Mouse (Mus musculus): ENCODE measurements around the gene Mmp28.
A peak's percentile ranks its signal among the peaks of the same experiment; 100 is the strongest.

The Mmp28 gene

DNA sequence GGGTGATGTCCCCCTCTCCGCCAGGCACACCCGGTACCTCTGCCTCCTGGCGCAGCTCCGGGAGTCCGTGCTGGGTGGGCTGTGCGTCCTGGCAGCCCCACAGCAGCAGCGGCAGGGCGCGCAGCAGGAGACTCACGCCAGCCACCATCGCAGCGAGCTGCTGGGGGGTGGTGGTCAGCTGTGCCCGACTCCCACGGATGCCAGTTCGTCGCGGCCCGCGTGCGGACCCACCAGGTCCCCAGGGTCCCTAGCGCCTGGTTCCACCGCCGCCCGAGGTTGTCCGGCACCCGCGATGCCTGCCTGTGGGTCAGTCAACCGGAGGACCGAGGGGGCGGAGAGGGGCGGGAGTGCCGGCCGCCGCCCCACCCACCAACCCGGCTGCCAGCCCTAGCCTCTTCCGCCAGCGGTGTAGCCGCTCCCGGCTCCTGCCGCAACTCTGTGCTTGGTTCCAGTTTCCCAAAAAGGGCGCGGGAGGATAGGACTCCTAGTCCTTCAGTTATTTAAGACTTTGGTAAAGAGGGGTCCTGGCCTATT is at the start of gene Mmp28:
Gene Mmp28 (minus strand): TSS at position 361 of the 534 bp plus-strand sequence.
- DNase-seq (ENCODE audit: low read depth), result peak; percentile 38

DNA sequence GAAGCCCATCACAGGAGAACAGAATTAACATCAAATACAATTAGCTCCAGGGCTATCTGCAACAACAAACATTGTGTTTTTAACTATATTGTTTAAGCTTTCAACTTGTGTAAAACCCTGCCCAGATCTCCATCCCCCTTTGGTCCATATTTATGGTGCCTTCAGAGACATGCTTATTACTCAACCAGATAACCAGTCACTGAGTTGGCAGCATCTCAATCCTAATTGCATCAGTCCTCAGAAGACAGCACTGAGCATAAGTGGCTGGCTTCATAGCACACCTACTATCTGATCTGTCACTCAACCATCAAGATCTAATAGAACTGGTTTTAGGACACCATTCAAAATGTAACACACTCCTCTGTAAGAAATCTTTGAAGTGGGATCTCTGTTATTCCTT is 46.6 kb upstream of the Mmp28 start:
- DNase-seq (ENCODE audit: low read depth), result no peak

DNA sequence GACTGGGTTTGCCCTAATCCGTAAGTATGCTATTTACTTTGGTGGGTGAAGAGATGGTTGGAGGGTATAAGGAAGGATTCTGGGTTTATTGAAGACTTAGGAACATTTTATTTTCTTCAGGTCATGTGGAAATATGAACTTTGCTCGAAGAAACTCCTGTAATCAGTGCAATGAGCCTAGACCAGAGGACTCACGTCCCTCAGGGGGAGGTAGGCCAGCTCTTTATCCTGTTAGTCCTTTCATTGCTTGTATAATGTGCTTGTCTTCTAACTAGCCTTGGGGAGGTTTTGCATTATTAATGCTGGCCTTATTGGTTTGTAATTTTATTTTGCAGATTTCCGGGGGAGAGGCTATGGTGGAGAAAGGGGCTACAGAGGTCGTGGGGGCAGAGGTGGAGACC is 41.4 kb upstream of the Mmp28 start:
- DNase-seq (ENCODE audit: low read depth), result no peak

DNA sequence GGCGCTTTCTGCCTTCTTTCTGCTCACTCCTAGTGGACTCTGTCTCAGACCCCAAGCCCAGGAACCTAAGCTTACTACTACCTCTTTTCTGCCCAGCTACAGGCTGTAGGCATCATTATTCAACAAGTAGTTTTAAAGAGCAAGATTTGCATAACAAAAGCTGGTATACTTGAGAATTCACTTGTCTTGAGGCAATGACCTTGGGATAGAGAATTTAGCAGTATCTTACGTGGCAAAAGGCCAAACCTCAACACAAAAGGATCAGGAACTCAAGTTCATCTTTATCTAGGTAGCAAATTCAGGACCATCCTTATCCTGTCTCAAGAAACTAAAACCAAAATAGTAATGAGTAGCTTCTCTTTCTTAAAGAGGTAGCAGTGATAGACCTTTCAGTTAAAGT is 32.7 kb upstream of the Mmp28 start:
- DNase-seq (ENCODE audit: low read depth), result peak; percentile 58

DNA sequence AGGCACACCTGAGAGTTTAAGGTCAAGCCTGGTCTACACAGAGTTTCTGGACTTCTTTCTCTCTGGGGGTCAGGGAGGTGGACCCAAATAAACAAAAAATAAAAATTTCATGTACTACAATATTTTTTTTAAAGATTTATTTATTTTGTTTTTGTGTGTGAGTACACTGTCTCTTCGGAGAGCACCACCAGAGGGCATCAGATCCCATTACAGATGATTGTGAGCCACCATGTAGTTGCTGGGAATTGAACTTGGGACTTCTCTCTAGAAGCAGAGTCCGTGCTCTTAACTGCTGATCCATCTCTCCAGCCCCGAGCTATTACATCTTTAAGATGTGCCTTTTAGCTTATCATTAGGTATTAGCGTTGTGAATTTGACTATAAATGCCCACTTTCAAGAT is 28.6 kb upstream of the Mmp28 start:
- peak; percentile 48 for DNase-seq (ENCODE audit: low read depth)

DNA sequence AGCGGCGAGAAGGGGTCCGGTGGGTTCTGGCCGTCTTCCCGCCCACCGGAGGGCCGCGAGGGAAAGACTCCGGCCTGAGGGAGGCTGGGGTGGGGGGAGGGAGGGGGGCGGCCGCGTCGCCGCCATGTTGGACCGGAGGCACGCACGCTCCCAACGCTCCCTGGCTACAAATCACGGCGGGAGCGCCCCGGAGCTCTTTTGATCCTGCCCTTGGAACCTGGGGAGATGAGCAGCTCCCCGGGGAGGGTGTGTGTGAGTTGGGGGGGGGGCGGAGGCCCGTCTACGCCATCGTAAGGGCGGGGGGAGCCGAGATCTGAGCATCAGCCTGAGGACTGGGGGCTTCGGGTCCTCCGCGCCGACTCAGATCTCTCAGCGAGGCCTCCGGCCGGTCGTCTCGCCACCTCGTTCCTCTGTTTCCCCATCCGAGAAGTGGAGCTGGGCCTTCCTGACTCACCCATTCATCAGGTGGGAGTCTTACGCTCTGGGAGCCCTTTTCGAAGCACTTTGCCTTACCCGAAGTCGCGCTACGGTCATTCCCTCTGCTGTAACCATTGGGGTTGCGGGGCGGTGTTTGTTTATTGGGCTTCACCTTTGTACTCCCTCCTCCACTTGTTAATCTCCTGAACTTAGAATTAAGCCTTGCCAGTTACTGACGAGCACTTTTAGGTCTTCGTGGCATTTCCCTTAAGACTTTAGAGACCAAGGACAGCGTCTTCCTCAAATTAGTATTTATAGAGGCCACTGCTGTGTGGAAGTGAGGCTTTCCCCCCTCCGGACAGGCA is 10.6 kb upstream of the Mmp28 start:
- DNase-seq (ENCODE audit: low read depth), result peak; percentile 51

DNA sequence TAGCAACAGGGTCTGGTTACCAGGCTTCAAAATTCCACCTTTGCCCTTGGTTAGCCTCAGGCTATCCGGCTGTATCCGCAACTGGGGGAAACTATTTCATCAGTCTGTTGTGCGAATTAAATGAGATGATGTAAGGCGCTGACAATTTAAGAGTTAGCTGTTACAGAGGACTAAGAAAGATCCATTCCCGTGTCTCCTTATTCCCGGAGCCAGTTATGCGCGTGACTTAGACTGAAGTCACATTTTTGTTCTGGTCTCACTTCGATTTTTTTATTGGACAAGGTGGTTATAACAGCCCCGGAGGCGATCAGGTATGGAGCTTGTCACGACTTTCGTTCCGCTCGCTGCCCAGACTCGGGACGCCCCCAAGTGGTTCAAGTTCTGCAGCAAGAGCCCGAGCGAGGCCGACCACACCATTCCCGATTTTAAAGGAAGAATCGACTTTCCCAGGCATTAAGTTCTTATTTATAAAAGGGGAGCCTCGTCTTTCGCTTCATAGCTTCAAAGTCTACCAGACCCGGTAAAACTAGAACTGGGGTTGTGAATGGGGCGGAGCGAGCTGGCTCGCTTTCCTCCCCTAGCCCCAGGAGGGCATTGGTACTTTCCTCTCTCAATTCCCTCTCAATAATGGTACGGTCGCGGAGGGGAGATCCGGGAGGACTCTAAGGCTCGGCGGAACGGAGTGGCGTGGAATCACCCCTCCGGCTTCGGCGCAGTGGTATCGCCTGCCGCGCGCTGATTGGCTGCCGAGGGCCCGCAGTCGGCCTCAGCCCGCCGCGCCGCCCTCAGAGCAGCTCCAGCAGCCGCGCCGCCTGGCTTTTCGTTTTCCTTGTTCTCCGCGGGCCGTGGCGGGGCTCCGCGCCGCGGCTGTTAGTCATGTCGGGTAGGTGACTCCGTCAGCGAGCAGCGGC is 9.7 kb upstream of the Mmp28 start, which contains the start of gene Taf15:
Gene Taf15 (plus strand): TSS at position 763 of the 911 bp plus-strand sequence.
- peak; percentile 99 for DNase-seq (ENCODE audit: low read depth)

DNA sequence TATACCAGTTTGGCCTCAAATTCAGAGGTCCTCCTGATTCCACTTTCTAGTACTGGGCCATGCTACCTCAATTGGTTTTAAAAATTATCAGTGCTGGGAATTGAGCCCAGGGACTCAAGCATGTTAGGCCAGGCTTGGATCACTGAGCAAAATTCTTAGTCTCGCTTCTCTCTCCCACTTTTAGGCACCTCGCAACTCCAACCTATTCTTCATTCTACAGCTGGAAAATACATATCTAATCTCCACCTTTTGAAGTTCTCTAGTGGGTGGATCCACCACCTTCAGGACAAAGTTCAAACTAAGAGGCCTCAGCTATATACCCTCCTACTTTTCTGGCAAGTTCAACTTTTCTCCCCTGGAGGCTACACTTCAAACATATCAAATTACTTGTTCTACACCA is 8.9 kb upstream of the Mmp28 start:
- no peak for DNase-seq (ENCODE audit: low read depth)

DNA sequence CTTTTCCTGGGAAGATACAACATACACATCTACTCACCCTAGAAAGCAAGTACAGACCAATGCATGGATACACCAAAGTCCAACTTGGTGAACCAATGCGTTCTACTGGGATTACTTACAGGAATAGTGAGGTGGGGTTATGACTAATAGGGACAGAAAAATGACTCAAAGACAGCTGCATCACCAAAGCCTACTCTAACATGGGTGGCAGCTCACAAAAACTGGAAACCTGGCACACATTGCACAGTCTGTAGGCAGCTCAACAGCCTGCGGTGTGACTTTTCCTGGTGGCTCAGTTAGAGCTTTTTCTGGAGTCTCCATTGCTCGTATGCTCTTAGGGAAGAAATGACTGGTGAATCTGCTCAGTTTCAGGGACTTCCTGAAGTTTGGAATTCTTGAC is 5.9 kb upstream of the Mmp28 start:
- DNase-seq (ENCODE audit: low read depth), result no peak

DNA sequence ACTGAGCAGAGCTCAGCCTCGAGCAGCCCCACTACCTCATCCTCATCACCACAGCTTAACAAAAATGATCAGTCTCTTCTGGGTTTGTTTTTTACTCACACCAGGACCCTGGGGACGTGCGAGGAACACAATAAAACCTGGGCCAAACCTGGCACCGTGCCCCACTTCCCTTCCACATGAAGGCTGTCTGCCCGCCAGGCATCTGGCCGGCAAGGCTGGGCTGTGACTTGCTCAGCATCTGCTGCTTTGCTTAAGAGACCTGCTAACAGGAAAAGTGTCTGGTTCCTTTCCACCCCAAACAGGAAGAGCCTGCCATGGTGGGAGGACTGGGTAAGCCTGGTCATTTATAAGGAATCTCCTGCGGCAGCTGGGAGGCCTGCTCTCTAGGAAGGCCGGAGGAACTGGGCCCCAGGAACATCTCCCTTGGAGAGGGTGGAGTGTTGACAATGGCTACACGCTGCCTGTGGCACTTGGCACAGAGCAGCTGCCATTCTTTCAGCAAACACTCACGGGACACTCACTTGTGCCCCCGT is 4.3 kb upstream of the Mmp28 start:
- DNase-seq (ENCODE audit: low read depth), result peak; percentile 67

DNA sequence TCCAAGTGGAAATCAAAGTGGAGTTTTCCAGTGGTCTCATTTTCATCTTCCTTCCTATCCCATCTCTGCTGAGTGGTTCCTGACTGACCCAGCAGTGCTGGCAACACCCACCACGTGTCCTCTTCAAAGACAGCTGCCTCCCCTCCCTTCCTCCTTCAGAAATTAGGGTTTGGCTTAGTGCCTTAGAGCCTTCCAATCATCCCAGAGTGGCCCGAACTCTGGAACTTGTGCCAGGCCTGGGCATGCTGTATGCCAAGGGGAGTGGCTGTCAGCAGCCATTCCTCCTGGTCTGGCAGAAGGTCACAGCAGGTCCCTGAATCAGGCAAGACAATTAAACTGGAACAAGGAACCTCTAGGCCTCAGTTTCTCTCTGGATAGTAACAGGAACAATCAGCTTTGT is 3.1 kb upstream of the Mmp28 start:
- no peak for DNase-seq (ENCODE audit: low read depth)

DNA sequence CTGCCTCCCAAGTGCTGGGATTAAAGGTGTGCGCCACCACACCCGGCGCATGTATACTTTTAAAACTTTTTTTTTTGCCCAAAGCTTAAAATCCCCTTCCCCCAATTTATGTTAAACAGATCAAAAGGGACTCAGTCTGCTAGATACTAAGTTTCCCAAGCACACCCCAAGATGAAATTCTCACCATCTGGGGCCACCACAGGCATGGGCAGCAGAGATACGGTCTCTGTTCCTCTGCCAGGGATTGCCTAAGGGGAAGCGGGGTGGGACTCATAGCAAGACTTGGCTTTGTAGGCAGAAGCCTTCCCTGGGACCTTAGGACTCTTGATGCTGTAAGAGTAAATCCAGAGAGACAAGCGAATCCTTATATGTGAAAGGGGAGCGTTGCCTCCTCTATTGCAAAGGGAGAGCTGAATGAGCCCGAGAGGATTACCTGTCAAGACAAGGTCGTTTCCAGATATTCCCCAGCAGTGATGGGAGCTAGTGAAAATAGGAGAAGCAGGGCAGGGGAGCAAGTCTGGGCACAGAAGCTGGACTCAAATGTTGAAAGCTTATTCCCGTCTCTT is 1.3 kb downstream of the Mmp28 start:
- peak; percentile 36 for DNase-seq (ENCODE audit: low read depth)

DNA sequence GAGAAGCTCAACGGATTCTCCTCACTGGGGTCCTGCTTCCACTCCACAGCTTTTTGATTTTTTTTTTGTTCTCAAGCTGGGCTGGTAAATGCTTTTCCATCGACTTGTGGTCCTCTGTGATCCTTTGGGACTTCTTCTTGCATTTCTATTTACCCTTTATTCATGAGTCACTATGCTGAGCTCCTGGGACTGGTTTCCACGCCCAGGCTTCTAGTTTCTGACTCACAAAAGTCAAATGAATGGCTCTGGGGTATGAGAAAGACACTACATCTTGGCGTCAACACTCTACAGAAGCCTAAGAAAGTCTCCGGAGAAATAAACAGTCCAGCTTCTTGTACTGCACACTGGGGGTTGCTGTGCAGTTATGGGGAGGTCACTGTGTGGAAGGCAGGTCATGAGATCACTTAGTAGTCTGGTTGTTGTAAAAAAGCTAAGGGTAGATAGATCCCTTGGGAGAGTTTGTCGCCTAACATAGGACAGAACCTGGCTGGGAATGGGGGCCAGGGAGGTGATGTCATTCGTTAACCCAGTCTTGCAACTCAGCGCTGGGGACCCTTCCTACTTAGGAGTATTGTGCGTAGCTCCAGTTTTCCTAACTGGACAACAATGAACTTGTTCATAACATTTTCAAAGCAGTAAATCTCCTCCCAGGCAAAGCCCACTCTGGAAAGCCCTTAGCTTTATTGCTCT is 4.8 kb downstream of the Mmp28 start:
- DNase-seq (ENCODE audit: low read depth), result no peak

DNA sequence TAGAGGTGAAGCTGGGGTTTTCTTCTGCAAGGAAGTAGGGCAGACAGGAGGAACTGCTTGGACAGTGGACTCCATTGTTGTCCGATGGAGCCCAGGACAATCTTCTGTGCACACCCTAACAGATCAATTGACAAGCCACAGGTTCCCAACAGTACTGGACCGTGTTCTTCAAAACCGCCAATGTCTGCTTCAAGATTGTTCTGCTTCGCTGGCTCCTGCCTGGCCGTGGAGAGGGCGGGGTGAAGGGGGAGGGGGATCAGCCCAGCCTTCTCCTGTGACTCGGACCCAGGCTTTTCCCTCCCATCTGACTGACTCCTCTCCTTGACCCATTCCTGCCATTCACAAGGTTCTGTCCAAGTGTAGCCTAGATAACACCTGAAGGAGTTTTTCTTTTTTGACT is 5.6 kb downstream of the Mmp28 start:
- no peak for DNase-seq (ENCODE audit: low read depth)

DNA sequence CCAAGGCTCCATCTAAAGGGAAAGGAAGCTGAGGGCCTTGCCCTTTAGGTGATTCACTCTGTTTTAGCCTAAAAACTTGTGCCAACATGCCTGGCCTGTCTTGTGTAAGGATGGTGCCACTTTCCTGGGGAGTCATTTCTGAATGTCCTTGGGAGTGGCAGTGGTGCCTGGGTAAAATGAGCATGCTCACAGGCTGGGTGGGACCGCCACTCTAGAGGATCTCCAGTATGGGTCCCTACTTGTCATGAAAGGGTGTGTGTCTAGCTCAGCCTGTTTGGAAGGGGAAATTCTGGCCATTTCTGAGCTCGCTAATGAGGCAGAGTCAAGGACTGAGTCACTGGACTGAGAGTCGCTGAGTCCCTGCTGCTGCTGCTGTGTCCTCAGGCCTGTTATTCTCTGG is 7.3 kb downstream of the Mmp28 start:
- DNase-seq (ENCODE audit: low read depth), result no peak

DNA sequence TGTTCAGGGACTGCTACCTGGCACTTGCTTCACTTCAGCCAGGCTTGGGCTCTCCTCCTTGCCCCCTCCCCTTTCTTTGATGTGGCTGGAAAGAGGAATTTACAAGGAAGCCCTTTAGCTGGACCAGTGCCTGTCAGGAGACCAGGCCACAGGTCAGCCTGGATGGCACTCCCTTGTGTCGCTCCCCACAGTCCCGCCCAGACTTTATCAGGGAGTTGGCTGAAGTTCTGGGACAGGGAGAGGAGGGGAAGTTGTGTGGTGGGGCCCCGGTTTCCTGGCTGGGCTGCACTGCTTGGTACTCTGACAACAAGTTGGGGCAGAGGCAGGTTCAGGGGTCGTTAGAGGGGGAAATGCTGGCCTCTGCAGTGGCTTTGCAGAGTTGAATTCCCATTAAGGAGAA is 8.3 kb downstream of the Mmp28 start:
- no peak for DNase-seq (ENCODE audit: low read depth)

DNA sequence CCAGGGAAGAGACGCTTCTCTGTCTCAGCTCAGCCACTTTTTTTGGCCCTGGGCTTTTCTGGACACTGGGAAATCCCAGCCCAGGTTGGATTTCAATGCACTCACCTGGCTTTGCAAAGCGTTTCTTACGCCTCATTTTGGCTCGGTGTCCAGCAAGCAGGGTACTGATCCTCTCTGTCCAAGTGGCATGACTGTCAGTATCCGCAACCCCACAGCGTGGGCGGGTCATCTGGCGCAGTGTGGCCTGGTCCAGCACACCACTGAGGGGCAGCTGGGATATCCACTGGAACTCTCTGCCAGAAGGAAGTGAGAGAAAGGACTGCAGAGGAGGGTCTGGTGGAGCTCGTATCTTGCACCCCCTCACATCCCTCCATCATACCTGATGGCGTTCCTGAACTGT is 11.6 kb downstream of the Mmp28 start:
- DNase-seq (ENCODE audit: low read depth), result no peak

DNA sequence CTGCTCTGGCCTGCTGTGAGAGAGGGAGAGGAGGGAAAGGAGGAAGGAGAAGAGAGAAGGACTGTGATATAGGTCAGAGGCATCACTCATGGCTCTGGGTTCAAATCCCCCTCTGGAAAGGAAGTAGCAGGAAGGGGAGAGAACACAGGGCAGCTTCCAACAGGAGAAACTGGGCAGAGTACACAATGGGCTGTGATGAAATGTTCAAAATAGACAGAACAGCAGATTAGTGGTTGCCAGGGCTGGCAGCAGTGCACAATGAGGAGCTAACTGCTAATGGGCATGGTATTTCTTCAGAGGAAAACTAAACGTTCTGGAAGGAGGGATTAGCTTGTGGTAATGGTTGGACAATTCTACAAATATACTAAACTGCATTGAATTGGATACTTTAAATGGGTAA is 12.3 kb downstream of the Mmp28 start:
- DNase-seq (ENCODE audit: low read depth), result no peak

DNA sequence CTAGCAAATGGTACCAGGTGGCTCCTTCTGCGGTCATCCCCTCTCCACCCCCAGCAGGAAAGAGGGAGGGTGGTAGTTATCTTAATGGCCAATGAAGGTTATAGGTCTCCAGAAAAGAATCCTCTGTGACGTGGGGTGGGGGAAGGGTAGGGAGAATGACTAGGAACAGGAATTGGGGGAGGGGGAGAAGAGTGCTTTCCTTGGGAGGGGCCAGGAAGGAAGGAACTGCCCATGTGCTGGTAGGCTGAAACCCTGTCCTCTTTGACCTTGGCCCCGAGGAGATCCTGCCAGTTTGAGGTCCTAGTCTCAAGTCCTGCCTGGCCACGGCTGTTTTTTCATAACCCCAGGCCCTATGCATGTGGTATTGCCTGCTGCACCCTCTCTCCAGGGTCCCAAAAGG is 13.6 kb downstream of the Mmp28 start:
- no peak for DNase-seq (ENCODE audit: low read depth)

DNA sequence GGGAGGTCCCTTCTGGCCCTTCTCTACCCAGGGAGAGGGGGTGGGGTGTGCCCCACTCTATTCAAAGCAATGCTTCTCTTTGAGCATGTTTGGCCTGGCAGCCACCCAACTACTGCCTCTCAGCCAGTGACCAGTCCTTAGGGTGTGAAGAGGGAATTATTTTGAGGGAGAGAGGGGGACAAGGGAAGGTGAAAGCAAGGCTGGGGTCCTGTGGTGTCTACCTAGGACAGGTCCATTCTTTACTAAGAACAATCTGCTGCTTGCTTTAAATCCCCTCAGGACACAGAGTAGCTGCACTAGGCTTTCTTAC is 14.0 kb downstream of the Mmp28 start:
- no peak for DNase-seq (ENCODE audit: low read depth)

DNA sequence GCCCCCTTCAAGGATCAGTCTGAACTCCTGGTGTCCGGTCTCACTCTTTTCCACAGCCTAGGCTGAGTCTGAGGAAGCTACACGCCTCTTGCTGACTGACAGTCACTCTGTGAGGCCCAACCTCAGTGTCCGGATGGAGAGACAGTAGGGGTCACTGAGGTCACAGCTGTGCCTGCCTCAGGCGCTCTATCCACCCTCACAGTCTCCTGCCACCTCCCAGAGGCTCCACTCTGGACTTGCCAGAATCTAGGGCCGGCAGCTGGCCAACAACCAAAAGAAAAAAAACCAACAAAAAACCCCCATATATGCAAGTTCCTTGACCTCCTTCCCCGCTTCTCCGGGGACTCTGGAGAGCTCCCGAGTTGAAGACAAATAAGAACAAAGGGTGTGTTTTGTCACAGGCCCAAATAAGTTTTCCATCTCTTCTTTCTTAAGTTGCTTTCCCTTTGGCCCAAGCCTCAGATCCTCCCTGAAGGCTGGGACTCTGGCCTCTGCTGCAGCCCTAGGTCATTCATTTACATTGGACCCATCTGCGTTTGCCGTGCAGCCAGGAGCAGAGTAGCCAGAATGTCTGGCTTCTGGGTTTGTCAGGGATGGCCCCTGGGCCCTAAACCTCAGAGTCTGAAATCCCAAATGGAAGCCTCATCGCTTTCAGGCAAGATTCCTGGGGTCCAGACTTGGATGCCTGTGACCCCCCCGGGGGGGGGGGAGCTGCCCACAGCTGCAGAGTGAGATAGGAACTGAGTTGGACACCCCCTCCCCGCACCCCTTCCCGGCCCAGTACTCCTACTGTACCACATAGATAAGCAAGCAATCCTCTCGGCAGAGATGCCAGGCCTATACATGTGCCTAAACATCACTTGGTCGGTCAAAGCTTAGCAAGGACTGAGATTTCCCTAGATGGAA is 14.6 kb downstream of the Mmp28 start:
- DNase-seq (ENCODE audit: low read depth), result no peak

All from 416B (cell line).